Mouse (Mus musculus) neutrophil, adult 5-6 weeks (primary cell): ENCODE measurements around the gene Unc5cl. TPM values are rescaled to one million over a fixed set of nuclear protein-coding genes. Genes with fewer than 3 reads are reported as not detected.

Source experiments
- ATAC-seq: fragments of 151-379, 151-347 bp; 2 replicates; pipeline ENCODE4 v1.8.0; 2017; ENCODE audit warnings: mild to moderate bottlenecking, moderate TSS enrichment; ENCODE audit not compliant: insufficient number of reproducible peaks, poor library complexity, low FRiP score, severe bottlenecking; ENCODE audit errors: extremely low read depth
- total RNA-seq: library from RNA; stranded (forward); fragments of 200-1000 nt; gene quantifications from 2 replicates; pipeline ENCODE4 v1.2.3, GENCODE M21; 2017

Unc5cl gene
- total RNA-seq, 1 experiment from 2014 or later, result 11.3 TPM

DNA sequence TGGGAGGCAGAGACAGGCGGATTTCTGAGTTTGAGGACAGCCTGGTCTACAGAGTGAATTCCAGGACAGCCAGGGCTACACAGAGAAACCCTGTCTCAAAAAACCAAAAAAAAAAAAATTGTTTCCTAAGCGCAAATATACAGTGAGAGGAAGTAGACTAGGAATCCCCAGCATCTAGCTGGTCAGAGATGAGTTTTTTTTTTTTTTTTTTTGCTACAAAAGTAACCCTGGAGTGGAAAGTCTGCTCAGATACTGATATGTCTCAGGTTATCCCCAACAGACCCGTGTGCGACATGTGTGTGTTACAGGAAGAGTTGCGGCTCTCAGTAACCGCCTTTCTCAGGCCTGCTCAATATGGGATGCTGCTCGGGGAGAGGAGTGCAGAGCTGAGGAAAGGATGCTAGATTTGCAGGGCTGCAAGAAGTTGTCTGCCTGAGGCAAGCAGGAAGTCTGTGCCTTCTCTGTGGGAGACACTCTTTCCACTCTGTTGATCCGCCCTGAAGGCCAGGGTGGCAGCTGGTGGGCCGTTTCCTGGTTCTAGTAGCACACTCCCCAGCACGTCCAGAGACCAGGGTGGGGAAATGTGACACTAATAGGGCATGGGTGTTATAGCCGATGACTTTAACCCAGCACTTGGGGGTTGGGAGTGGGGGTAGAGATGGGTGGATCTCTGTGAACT lies 26.7 kb upstream of the Unc5cl start:
- peak; percentile 45 for ATAC-seq

DNA sequence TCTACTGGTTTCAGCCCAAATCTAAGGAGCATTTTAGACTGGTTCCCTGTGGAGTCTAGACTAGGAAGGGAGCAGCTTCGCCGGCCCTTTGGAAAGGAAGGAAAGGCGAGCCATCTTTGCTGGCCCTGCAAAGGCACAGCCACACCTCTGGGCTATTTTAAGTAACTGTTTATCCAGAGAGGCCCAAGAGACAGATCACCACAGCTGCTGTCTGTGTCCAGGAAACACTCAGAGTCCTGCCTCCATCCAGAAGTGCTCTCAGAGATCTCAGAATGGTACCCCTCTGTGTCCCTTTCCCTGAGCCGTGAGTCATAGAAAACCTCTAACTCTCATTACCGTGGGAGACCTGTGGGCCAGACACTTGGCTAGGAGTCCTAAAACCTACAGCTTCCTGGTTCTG lies 24.3 kb upstream of the Unc5cl start:
- ATAC-seq, result no peak

DNA sequence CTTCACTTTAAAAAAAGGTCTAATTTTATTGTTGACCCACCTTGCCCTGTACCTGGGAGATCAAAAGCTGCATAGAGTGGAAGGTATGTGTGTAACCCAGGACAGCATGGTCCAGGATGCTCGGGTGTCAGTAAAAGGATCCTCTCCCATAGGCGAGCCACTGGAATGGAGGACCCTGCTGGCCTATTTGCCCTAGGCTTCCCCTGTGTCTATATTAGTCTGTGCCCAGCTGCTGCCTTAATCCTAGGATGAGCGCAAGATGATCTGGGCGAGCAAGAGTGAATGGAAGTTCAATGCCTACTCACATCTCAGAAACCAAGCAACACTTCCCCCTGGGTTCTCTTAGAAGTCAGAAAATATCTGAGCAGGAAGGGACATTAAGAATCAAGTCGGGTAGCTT lies 23.6 kb upstream of the Unc5cl start:
- ATAC-seq, result no peak

DNA sequence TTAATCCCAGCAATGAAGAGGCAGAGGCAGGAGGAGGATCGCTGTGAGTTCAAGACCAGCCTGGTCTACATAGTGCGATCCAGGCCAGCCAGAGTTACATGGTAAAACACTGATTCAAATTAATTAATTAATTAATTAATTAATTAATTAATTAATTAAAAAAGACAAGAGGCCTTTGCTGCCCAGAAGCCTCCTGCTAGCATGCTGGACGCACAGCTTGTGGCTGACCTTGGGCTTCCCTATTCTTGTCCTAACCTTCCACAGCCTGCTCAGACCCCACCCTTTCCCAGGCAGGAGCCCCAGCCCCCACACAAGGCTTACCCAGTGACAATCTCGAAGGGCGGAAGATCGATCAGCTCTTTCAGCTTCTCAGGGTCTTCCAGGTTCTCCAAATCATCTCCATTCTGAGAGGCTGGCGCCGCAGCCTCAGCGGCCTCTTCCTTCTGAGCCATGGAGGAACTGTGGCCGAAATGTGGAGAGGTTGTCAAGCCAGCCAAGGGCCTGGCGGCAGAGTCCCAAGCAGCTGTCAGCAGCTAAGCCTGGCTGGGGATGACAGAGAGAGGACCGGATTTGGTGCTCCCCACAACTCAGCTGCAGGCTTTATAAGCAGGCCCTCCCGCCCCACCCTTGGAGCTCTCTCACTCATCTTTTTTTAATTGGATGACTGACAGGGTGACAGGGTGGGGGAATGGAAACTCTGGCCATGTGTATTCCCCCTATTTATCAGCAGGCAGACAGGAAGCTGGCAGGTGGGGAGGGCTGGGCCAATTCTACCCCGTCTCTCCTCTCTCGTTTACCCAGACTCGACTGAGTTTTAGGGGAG lies 22.3 kb upstream of the Unc5cl start, which contains the start of gene Apobec2:
Apobec2 (minus strand) TSS at position 773 of the 823 bp plus-strand sequence.
- ATAC-seq, result no peak

DNA sequence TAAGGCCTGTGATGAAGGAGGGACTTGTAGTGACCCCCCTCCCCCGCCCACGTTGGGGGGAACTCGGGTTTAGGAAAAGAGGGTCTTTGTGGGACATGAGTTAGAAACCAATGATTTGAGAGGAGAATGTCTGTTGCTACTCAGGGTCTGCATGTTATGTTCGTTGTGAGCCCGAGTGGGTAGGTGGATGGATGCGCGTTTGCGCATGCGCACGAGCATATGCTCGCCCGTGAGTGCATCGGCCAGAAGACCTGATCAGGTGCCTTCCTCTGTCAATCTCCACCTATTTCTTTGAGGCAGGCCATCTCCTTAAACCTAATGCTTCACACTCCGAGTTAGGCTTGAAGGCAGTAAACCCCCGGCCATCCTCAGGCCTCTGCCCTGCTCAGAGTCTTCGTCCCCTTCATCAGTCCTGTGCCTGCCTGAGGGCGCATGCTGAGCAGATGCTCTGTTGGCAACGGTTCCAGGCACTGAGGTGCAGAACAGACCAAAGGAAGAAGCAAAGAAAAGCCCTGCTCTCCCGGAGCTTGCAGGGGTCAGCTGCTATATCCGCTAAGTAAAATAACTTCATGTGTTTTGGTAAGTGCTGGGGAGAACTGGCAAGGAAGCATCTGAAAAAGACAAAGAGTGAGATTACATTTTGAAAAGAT lies 21.6 kb upstream of the Unc5cl start:
- no peak for ATAC-seq

DNA sequence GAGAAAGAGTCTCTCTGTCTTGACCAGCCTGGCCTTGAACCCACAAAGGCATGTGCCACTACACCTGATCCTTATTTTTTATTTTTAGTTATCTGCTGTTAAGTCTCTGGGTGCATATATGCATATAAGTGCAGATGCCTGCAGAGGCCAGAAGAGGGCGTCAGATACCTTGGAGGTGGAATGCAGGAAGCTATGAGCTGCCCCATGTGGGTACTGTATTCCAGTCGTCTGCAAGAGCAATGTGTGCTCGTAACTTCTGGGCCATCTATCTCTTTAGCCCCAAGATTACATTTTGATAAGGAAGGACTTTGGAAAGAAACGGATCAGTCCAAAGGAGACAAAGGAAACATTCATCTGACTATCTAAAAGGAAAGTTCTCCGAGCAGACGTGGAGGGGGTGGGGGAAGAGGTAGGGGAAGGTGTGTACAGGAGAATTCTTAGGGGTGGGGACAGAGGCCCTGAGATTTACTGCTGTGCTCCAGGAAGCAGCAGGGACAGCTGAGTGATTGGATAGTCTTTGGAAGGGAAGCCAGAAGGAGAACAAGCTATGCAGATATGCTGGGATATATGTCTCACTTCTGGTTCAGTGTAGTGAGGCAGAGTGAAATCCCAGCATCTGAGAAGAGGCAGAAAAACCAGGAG lies 20.9 kb upstream of the Unc5cl start:
- ATAC-seq, result no peak

DNA sequence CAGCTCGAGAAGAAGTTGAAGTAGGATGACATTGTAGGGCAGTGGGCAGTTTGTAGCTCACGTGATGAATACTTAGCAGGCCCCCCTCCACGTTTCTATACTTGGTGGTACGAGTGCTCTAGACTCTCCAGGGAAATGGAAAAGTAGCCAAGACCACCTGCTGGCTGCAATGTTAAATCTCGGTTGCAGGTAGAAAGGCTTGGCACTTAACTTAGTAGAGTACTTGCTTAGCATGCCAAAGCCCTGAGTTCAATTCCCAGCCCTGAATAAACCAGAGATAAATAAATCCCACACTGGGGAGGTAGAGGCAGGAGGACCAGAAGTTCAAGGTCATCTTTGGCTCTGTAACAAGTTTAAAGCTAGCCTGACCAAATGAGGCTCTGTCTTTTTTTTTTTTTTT lies 20.2 kb upstream of the Unc5cl start:
- no peak for ATAC-seq

DNA sequence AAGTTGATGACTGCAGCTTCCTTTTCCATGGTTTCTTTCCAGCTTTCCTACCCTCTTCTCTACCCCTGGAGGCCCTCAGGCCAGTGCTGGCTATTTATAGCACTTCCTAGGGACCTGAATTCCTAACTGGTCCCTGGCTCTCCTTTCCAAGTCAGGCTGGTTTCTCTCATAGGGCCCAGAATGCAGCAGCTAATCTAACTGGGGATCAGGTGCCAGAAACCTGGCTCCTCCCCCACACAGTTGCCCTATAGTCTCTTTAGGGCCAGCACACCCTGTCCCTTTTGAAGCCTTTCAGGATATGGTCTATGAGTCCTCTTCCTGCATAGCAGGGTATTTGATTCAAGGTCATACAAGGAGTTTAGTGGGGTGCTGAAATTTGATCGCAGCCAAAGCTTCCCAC lies 18.2 kb upstream of the Unc5cl start:
- no peak for ATAC-seq

DNA sequence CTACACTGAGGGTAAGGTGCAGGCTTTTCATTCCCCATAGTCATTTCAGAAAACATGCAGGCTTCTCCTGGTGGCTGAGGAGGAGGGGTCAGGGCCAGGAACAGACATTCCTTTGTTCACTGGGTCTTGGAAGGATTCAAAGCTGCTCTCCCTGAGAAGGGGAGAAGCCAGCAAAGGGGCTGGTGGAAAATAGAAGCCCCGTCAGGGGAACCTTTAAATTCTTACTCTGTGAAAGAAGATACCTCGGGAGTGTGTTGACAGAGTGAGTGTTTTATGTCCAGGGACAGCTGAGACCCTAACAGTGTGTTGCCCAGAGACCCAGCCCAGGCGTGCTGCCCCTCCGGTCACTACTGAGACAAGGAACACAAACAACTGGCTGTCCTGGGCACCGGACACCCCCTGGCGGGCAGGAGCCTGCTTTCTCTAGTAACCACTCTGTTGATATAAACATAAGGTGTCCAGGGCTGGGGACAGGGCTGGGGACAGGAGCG lies 17.2 kb upstream of the Unc5cl start:
- no peak for ATAC-seq

DNA sequence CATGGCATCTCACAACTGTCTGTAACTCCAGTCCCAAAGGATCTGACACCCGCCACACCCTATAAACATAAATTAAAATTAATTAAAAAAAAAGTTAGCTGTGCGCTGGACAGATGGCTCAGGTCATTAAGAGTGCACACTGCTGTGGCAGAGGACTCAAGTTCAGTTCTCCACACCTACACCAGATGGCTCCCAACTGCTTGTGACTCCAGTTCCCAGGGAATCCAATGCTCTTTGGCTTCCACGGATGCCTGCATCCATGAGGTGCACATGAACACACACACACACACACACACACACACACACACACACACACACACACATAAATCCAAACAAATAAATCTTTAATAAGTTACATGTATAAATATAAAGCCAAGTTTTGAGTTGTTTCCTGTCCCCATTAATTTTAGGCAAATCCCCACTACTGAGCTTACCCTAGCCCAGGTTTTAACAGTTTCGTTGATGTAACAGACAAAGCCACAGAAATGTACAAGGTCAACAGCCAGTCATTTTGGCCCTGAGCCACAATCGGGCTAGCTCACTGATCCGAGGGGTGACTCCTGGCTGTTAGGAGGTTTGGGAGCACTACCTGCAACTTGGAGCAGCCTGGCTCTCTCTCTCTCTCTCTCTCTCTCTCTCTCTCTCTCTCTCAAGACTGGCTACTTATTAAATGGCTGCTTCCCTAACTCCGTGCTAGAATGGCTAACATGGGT lies 11.8 kb upstream of the Unc5cl start:
- ATAC-seq, result no peak

DNA sequence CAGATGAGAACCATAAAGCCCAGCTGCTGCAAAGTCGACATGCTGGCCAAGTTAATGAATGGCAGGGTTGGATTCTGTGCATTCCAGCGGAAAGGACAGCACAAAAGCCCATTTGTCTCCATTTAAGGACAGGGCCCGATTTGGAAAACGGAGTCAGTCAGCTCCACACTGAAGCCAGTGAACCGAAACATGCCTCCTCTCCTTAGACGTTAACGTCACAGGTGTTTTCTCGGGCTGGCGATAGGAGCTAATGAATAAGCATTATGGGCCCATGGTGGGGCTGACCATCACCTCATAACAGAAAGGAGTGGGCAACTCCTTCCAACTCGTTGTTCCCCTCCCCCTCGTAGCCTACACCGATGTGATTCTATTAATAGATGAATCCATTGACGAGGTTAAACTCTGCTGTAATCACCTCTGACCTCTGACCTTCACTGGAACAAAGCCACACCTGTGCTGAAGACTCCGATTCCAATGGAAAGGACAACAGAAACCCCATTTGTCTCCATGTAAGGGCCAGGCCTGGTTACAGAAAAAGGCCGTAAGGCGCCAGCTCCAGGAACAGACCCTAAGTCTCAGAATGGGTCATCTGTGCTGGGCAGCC lies 11.1 kb upstream of the Unc5cl start:
- no peak for ATAC-seq

DNA sequence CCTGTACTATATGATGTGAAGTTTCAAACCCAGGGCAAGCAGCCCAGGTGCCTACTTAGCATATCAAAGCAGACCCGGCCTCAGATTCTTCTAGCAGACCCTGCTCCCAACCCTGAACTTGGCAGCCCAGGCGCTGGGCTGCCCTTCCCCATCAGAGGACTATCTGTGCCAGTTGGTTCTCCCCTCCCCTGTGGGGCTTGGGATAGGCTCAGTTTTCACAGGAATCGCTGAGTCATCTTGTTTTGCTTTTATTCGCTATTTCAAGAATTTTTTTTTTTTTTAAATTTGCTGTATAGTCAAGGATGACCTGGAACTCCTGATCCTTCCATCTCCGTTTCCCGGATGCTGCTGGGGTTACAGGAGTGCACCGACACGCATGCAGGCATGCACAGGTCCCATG lies 7.0 kb upstream of the Unc5cl start:
- ATAC-seq, result no peak

DNA sequence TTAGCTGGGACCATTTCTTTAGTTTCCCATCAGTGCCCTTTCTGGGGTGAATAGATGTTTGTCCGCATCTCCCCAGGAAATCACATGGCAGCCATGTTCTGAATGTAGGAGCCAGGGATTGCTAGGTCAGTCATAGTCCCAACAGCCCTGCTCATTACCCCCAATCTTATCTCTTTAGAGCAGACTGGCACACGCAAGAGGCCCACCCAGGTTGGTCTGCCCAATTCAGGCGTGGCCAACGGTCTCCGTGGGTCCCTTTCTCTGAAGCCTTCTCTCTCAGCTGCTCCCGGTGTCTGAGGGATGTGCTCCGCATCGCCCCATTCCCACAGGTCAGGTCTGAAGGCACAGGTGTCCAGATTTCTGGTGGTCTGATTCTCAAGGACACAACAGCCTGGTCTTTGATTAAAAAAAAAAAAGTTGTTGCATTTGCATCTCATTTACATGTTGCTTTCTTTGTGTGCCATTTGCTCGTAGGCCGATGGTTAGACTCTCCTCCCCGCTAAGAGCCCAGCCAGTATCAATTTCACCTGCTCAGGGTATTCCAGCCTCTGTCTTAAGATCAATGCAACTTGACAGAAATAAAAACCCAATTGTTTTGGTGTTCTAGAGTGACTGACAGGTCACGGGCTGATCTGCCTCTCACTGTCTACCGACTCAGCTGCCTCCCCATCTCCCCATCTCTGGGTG lies 3.9 kb upstream of the Unc5cl start:
- no peak for ATAC-seq

DNA sequence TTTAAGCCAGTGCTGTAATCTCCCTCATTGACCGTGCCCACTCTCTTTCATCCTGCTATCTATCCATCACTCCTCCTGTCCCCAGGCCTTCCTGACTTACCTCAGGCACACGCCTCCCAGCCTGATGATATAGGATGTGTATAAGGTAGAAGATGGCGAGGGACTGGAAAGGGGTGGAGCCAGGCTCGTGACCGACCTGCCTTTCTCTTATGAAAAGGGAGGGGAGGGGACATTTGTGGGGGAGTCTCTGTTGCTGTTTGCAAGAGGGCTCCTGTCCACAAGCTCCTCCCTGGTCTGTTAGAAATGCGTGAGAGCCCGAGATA lies 3.4 kb upstream of the Unc5cl start, which contains the start of gene Tspo2:
Tspo2 (minus strand) TSS at position 170 of the 323 bp plus-strand sequence.
- no peak for ATAC-seq

DNA sequence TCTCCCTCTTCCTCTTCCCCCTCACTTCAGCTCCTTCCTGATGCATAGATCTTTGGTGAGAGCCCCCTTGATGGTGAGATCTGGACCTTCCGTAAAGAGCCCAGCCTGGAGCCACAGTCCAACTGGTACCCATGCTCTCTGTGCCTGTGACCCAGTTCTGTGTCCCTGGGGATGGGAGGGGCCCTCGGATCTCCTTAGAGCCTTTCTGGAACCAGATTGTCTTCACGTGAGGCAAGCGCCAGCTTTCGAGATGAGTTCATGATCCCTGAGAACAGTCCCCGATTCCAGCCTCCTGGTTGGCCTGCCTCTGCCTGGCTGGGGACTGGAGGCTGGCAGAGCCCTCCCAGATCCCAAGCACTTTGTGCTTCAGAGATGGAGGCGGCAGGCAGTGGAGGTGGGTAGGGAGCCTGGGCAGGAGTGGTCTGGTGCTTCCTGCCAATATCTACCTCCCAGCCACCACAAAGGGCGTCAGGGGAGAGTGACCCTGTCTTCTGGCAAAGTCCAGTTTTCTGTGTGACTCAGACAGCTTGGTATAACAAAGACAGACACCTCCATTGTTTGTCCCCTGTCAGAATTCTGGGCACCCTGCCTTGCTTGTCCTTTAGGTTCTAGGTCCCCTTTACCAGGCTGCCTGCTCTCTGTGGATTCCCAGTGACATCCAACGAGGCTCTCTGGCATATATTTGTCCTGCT lies 2.8 kb upstream of the Unc5cl start:
- ATAC-seq, result no peak

DNA sequence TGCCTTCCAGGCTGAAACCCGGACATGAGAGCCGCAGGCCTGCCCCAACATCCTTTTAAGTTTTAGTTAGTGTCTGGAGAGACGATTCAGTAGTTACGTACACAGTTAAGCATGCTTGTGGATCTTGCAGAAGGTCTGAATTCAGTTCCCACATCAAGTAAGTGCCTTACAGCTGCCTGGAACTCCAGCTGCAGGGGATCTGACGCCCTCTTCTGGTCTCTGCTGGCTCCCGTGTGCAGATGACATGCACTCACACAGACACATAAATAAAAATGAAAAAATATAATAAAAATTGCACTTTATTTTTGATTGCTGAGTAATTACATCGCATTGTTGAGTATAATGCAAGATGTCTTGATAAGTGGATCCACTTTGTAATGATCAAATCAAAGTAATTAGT lies 1.2 kb upstream of the Unc5cl start:
- no peak for ATAC-seq

DNA sequence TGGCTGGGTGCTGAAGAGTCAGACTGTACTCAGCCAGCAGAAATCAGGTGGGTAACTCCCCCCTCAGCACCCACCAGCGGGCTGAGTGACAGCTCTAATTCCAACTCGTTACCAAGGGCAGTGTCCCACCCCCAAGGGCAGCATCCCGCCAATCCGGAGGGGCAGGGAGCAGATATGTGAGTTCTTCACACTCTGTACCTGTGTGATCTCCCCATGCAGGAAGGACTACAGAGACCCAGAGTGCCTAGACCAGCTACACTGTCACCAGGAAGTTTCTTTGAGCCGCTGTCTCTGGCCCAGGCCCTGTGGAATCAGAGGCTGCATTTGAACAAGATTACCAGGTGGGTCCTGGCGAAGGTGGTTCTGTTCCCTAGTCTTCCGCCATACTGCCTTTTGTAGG lies 511 bp upstream of the Unc5cl start:
- no peak for ATAC-seq
